Mouse (Mus musculus) lung, embryonic 14.5 days (tissue): Measurements from ENCODE around the gene Cdh18. TPM values are rescaled to one million over a fixed set of nuclear protein-coding genes. Genes with fewer than 3 reads are reported as not detected.

Experiments used
- ATAC-seq: fragments of 200-750 bp; cut with Nextera tagmentation; 2 replicates; pipeline ENCODE4 v1.8.0; 2017; ENCODE audit warnings: mild to moderate bottlenecking, moderate TSS enrichment, moderate library complexity; ENCODE audit not compliant: insufficient read depth
- DNase-seq: peaks from one replicate; pipeline ENCODE4 v3.0.0-alpha.2; 2015
- H3K27ac ChIP-seq: fragments of 300-500 bp; sonication (generic); 2 replicates; pipeline ENCODE4 v1.5.1; 2014; ENCODE audit warnings: low read depth, mild to moderate bottlenecking, moderate library complexity
- H3K27me3 ChIP-seq: fragments of 300-500 bp; sonication (generic); 2 replicates; pipeline ENCODE4 v1.6.1; 2014; ENCODE audit warnings: low read length, control low read depth; ENCODE audit not compliant: insufficient read depth
- H3K36me3 ChIP-seq: fragments of 300-500 bp; sonication (generic); 2 replicates; pipeline ENCODE4 v1.6.1; 2014; ENCODE audit warnings: control low read depth; ENCODE audit not compliant: insufficient read depth
- H3K4me1 ChIP-seq: fragments of 300-500 bp; sonication (generic); 2 replicates; pipeline ENCODE4 v1.6.1; 2014; ENCODE audit warnings: antibody characterized with exemption, control low read depth; ENCODE audit not compliant: insufficient read depth
- H3K4me2 ChIP-seq: fragments of 300-500 bp; sonication (generic); 2 replicates; pipeline ENCODE4 v1.6.1; 2014; ENCODE audit warnings: mild to moderate bottlenecking
- H3K4me3 ChIP-seq: fragments of 300-500 bp; sonication (generic); 2 replicates; pipeline ENCODE4 v1.5.1; 2014; ENCODE audit warnings: low read depth, low read length
- H3K9ac ChIP-seq: fragments of 300-500 bp; sonication (generic); 2 replicates; pipeline ENCODE4 v1.6.1; 2014
- H3K9me3 ChIP-seq: fragments of 300-500 bp; sonication (generic); 2 replicates; pipeline ENCODE4 v1.6.1; 2016; ENCODE audit warnings: low read depth, low read length, control low read depth
- CTCF ChIP-seq: IDR thresholded peaks from 2 replicates; pipeline ENCODE4 v1.5.1; 2016; ENCODE audit warnings: antibody characterized with exemption, low read depth
- WGBS: fragments of 180-500 bp; shearing (Covaris S2); extraction: QIAGEN DNeasy Blood & Tissue Kit; methylation state at CpG from one replicate; pipeline ENCODE4 v1.1.7; 2014; 5-methylcytosine and 5-hydroxymethylcytosine counted together
- polyA plus RNA-seq: library from polyadenylated mRNA; unstranded; fragments of >200 nt; fragmentation: Nextera tagmentation; extraction: Ambion mirVana; gene quantifications from 2 replicates; pipeline ENCODE4 v1.2.1, GENCODE M21; 2014

Cdh18 gene
- 0.20 and 0.51 TPM in 2 replicates for polyA plus RNA-seq

DNA sequence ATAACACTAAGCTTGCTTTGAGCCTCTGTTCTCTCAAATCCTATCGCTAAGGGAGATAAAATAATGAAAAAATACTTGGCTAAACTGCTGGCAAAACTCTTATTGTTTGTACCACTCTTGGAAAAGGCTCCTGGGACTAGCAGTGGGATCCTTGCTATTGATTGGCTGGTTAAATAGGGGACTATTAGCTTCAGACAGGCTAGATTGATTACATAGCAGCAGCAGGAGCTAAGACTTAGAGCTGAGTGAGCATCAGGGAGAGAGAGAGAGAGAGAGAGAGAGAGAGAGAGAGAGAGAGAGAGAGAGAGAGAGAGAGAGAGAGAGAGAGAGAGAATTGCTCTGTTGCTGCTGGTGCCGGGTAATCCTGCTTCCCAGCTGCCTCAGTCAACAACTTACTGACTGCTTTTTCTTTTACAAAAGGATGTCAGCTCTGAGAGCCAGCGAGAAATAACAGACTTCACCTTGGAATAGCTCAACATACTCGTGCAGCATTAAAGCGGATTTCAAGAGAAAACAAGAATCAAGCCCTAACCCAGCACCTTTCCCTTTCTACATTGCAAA lies at the start of gene Cdh18:
Gene Cdh18 (plus strand): TSS at position 312 of the 561 bp plus-strand sequence.
- no peaks in the 10 kb centered on the region for H3K27me3 ChIP-seq
- no peaks in the 10 kb centered on the region for H3K36me3 ChIP-seq
- no peak within 1 kb of the TSS for H3K27ac ChIP-seq
- no peak for TF ChIP-seq CTCF
- H3K9me3 ChIP-seq: no peaks in the 10 kb centered on the region
- no peak within 1 kb of the TSS for H3K9ac ChIP-seq
- no peak within 1 kb of the TSS for H3K4me3 ChIP-seq
- WGBS: 55% methylated on average over 5 of the region's 5 CpGs
- DNase-seq (no peak), ATAC-seq (no peak)
- H3K4me2 ChIP-seq: no peak within 1 kb of the TSS
- no peaks in the 10 kb centered on the region for H3K4me1 ChIP-seq

DNA sequence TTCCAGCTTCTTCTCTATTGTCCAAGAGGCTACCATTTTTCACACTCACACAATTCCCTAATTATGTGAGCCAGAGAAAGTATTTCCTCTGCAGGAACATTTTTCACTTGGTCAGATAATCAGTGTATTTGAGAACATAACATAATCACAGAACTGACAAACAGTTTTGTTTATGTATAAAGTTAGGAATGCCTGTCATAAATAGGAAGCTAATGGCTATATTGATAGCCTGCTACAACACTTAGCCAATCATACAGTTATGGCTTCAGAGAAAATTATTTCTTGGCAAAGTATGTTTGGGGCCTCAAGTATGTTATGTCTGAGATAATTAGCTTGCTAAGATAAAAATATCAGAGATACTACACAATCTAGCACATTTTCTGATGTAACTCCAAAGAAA lies 37.6 kb upstream of the Cdh18 start:
- DNase-seq: peak; percentile 53
- no peaks in the 10 kb centered on the region for H3K27me3 ChIP-seq
- ATAC-seq: peak; percentile 56
- no peaks in the 10 kb centered on the region for H3K4me1 ChIP-seq
- no peaks in the 10 kb centered on the region for H3K9me3 ChIP-seq
- no peak overlapping the region for H3K4me2 ChIP-seq
- no peaks in the 10 kb centered on the region for H3K36me3 ChIP-seq
- no peak overlapping the region for H3K9ac ChIP-seq
- H3K4me3 ChIP-seq: no peak overlapping the region
- no peak for TF ChIP-seq CTCF
- H3K27ac ChIP-seq: no peak overlapping the region

DNA sequence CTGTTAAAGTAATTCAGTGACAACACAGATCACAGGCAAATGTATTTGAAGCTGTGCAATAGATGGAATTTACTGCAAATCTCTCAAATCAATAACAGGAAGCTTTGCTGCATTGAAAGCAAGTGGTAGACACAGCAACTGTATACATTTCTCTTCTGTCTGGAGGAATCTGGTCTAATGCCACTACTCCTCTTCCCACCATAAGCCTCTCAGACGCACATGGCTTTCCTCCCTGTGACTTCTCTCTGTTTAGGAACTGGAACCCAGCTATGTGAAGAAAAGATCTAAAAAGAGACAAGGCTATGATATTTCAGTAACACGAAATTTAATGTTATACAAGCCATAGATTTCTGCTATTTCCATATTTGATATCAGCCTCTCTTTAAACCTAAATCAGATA lies 13.0 kb upstream of the Cdh18 start:
- no peaks in the 10 kb centered on the region for H3K9me3 ChIP-seq
- no peak for ATAC-seq
- H3K4me1 ChIP-seq: no peaks in the 10 kb centered on the region
- H3K27me3 ChIP-seq: no peaks in the 10 kb centered on the region
- H3K36me3 ChIP-seq: no peaks in the 10 kb centered on the region
- no peak overlapping the region for H3K4me2 ChIP-seq
- DNase-seq: no peak
- no peak overlapping the region for H3K27ac ChIP-seq
- TF ChIP-seq CTCF: no peak
- no peak overlapping the region for H3K4me3 ChIP-seq
- H3K9ac ChIP-seq: no peak overlapping the region
- WGBS: 61% methylated on average over 2 of the region's 2 CpGs

DNA sequence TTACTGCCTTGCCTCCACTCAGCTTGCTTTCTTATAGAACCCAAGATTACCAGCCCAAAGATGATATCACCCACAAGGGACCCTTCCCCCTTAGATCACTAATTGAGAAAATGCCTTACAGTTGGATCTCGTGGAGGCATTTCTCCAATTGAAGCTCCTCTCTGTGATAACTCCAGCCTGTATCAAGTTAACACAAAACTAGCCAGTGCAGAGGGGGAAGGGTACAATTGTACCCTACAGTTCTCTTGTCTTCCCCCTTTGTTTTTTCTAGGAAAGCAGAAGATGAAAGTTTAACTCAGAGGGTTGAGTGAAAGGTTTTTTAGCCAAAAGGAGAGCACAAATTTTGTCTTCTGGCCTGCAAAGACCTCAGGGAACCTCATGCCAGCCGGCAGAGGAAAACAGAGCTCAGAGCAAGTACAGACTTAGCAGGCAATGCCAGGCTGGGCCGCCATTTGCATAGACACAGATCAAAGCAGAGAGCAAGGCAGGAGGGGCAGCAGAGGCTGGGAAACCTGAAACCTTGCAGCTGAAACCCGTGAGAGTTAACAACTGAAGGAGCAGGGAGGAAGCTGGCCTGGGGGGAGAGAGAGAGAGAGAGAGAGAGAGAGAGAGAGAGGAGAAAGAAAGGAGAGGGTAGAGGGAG lies 29.3 kb downstream of the Cdh18 start:
- Histone ChIP-seq H3K36me3 (no peaks in the 10 kb centered on the region), H3K4me3 (no peak overlapping the region), H3K27ac (no peak overlapping the region), H3K9ac (no peak overlapping the region), H3K9me3 (no peaks in the 10 kb centered on the region), H3K4me1 (no peaks in the 10 kb centered on the region), H3K27me3 (no peaks in the 10 kb centered on the region), H3K4me2 (no peak overlapping the region)
- no peak for DNase-seq
- 7% methylated on average over 4 of the region's 4 CpGs for WGBS
- no peak for TF ChIP-seq CTCF
- no peak for ATAC-seq

DNA sequence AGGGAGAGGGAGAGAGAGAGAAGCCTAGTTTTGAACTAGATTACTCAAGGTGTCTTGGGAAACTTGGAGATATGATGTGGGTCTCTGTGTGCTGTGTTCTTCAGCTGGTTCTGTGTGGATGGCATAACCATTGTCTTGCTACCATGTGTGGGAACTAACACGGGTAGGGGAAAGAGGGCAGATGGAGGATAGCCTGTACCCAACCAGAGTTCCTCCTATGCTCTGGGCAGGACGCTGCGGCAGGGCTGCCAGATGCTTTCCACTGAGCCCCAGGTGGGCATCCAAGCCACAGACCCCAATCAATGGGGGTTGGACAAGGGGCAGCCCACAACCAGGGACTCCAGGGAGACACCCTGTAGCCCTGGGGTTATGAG lies 29.8 kb downstream of the Cdh18 start:
- Histone ChIP-seq H3K27me3 (no peaks in the 10 kb centered on the region), H3K9ac (no peak overlapping the region), H3K9me3 (no peaks in the 10 kb centered on the region), H3K4me2 (no peak overlapping the region), H3K36me3 (no peaks in the 10 kb centered on the region), H3K27ac (no peak overlapping the region), H3K4me3 (no peak overlapping the region), H3K4me1 (no peaks in the 10 kb centered on the region)
- DNase-seq (no peak), ATAC-seq (no peak)
- no peak for TF ChIP-seq CTCF
- WGBS: 20% methylated on average over 3 of the region's 3 CpGs

DNA sequence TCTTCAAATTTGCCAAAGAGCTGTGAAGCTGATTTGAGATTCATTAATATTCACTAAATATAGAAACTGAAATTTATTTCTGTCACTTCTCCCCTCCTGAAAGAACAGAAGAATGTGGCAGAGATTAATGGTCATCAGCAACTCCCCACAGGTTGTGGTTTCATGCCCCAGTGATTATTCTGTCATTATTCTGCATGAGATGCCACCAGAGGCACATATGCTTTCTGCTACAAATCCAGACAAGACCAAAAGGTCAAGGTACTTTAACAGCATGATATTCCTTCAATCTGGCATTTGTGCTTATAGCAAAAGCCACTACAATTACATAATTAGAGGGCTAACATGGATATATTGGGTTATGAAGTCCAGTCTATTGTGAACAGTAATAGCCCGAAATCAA lies 35.8 kb downstream of the Cdh18 start:
- no peak for TF ChIP-seq CTCF
- Histone ChIP-seq H3K4me2 (no peak overlapping the region), H3K9ac (no peak overlapping the region), H3K27ac (no peak overlapping the region), H3K27me3 (no peaks in the 10 kb centered on the region), H3K9me3 (no peaks in the 10 kb centered on the region), H3K4me3 (no peak overlapping the region), H3K36me3 (no peaks in the 10 kb centered on the region), H3K4me1 (no peaks in the 10 kb centered on the region)
- no peak for ATAC-seq
- 89% methylated on average over 1 of the region's 1 CpGs for WGBS
- no peak for DNase-seq

DNA sequence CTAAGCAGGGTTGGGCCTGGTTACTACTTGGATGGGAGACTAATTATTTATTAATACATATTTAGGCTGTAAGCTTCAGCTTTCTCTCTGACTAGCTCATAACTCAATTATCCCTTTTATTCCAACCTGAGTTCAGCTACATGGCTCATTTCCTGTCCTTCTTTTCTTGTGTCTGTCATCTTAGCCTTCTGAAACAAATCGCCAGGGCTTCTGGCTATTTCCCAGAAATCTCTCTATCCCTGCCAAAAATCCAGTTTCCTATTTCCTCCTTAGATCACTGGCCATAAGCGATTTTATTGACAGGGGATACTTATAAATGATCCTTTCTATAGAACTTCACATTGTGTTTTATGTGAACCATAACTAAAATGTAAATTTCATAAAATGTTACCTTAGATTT lies 167.6 kb downstream of the Cdh18 start:
- no peak overlapping the region for H3K27ac ChIP-seq
- H3K4me2 ChIP-seq: no peak overlapping the region
- ATAC-seq (no peak), DNase-seq (no peak)
- 61% methylated on average over 2 of the region's 2 CpGs for WGBS
- no peaks in the 10 kb centered on the region for H3K4me1 ChIP-seq
- no peaks in the 10 kb centered on the region for H3K9me3 ChIP-seq
- H3K36me3 ChIP-seq: no peaks in the 10 kb centered on the region
- H3K27me3 ChIP-seq: no peaks in the 10 kb centered on the region
- H3K4me3 ChIP-seq: no peak overlapping the region
- H3K9ac ChIP-seq: no peak overlapping the region
- no peak for TF ChIP-seq CTCF
